Mouse (Mus musculus) heart, postnatal 14 days (tissue): Measurements from ENCODE around the gene Pgm1. TPM values are rescaled to one million over a fixed set of nuclear protein-coding genes. Genes with fewer than 3 reads are reported as not detected.

ENCODE experiments used
- DNase-seq, 2 experiments: peaks; one replicate each; pipeline ENCODE4 v3.0.0; 2021 to 2022
- intact Hi-C: fragments of 180-260 bp; cut with DNase I; formaldehyde crosslinking; loops from one replicate; pipeline ENCODE4 v1.15.1; 2025
- total RNA-seq, 2 experiments: library from RNA; stranded (reverse); gene quantifications; 2 replicates each; pipeline ENCODE4 v1.2.3; 2021

The Pgm1 gene
- total RNA-seq, 2 experiments from 2014 or later = 226 to 234 TPM

- peak in 1 of 2 experiments; percentile 0 for DNase-seq
- intact Hi-C loops = loop anchor here (2.0 kb wide), 1 partner anchor 531 kb away; no protein-coding TSS in a partner anchor
Observed at GRCm38 (mm10) chr4:100007721-100008120, 78.5 kb downstream of the Pgm1 start.

- intact Hi-C loops = loop anchor here (2.0 kb wide), 1 partner anchor 530 kb away; no protein-coding TSS in a partner anchor
Observed at GRCm38 (mm10) chr4:100008371-100009090, 79.3 kb downstream of the Pgm1 start.

GRCm38 (mm10) chr4:100009211-100009678, 80.0 kb downstream of the Pgm1 start:
- peak in 1 of 2 experiments; percentile 1 for DNase-seq
- intact Hi-C loops = loop anchor here (2.0 kb wide), 1 partner anchor 530 kb away; no protein-coding TSS in a partner anchor

More at GRCm38 (mm10) chr4:100008371-100009090, 79.3 kb downstream of the Pgm1 start:
- DNase-seq = peak; percentile 62 to 79

- intact Hi-C loops = no loop called here
- DNase-seq = no peak
Observed at GRCm38 (mm10) chr4:100010916-100011315, 81.7 kb downstream of the Pgm1 start.

GRCm38 (mm10) chr4:100011563-100011962, 82.3 kb downstream of the Pgm1 start:
- intact Hi-C loops = no loop called here
- peak in 1 of 2 experiments; percentile 18 for DNase-seq

- intact Hi-C loops = no loop called here
- DNase-seq = no peak
Observed at GRCm38 (mm10) chr4:100012361-100013035, 83.3 kb downstream of the Pgm1 start.

GRCm38 (mm10) chr4:100027773-100028172, 98.6 kb downstream of the Pgm1 start:
- intact Hi-C loops = loop anchor here (2.0 to 5.0 kb wide), 4 partner anchors 67 to 511 kb away; partner anchors contain the start of gene Ror1
- no peak for DNase-seq

GRCm38 (mm10) chr4:100028641-100029040, 99.4 kb downstream of the Pgm1 start:
- intact Hi-C loops = loop anchor here (2.0 to 5.0 kb wide), 4 partner anchors 66 to 510 kb away; partner anchors contain the start of gene Ror1
- peak; percentile 78 to 88 for DNase-seq

GRCm38 (mm10) chr4:100031270-100031669, 102.1 kb downstream of the Pgm1 start:
- peak; percentile 19 to 36 for DNase-seq
- intact Hi-C loops = no loop called here

- intact Hi-C loops = no loop called here
- DNase-seq = peak in 1 of 2 experiments; percentile 0
Observed at GRCm38 (mm10) chr4:100032608-100033007, 103.4 kb downstream of the Pgm1 start.

GRCm38 (mm10) chr4:100033944-100034343, 104.7 kb downstream of the Pgm1 start:
- DNase-seq = no peak
- intact Hi-C loops = no loop called here

- intact Hi-C loops = no loop called here
- DNase-seq = peak in 1 of 2 experiments; percentile 0
Observed at GRCm38 (mm10) chr4:100034971-100035370, 105.8 kb downstream of the Pgm1 start.

GRCm38 (mm10) chr4:100035919-100036554, 106.8 kb downstream of the Pgm1 start:
- intact Hi-C loops = no loop called here
- DNase-seq = peak in 1 of 2 experiments; percentile 0

Other genes with a start within 250 kb of the Pgm1 start
- gene Alg6, start 213.8 kb upstream of the Pgm1 start, total RNA-seq = 1 to 10 TPM; 5.6 to 9.3 TPM
- 1 to 10 TPM; 1.1 to 4.1 TPM for gene Efcab7, start 100.2 kb upstream of the Pgm1 start, total RNA-seq
- gene Itgb3bp, start 399 bp downstream of the Pgm1 start, total RNA-seq = 1 to 10 TPM; 4.5 to 6.4 TPM
- gene Ror1, start 166.4 kb downstream of the Pgm1 start, total RNA-seq = 10 to 100 TPM in 1 of 2 experiments, 1 to 10 TPM in 1; 9.3 to 12.0 TPM